Mouse (Mus musculus) CD8-positive naive resting alpha-beta T cell, adult 2 months (primary cell): ENCODE results near the gene Kcnj15.

Experiments used
- DNase-seq, 2 experiments: peaks; one replicate each; pipeline ENCODE4 v3.0.0; 2022; ENCODE audit warnings: low read depth in 2 of 2, low spot score in 2 of 2

Gene Kcnj15

DNA sequence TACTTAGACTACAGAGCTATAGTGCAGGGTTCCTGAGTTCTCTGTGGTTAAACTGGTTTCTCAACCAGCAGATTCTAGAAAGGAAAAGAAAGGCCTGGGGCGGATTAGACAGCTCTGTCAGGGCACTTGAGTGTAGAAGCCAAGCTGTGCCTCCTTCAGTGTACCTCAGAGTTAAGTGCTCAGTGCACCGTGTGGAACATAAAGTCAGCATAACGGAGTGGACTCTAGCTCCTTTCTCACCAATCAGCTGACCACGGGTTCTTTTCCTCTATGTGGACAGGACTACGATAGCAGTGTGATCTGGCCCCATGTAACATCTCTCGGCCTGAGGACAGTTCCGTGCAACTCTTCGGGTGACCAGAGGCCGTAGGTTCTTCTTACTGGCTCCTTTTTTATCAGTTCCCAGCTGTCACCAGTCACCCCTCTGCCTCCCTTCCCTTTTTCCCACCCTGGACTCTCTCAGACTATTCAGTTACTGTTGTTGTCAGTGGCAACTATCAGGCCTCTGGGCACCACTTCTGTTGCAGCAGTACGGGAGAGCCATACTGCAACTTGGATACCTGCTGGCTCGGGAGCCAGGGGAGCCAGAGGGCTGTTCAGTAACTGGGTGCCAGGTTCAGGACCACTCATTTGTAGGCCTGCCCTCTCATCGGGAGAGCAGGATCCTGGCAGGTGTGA lies 12.6 kb upstream of the Kcnj15 start:
- DNase-seq = no peak

- no peak for DNase-seq
These were observed 11.9 kb upstream of the Kcnj15 start for GRCm38 (mm10) chr16:95245499-95245898.

DNA sequence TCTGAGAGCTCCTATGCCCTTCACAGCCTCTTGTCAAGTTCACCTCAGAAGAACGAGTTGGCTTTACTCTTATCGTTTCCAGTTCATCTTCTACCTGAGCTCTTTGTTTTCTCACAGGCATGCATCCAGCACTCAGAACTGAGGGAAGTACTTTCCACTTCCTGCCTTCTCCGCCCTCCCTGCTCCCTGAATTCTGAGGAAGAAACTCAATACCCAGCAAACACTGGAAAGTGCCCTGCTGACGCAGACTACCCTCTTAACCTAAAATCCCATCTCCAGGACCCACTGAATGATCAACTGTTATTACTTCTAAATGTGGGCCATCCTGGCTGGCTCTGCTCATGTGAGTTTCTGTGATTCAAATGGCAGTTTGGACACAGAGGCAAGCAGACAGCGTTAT lies 8.7 kb upstream of the Kcnj15 start:
- no peak for DNase-seq

DNA sequence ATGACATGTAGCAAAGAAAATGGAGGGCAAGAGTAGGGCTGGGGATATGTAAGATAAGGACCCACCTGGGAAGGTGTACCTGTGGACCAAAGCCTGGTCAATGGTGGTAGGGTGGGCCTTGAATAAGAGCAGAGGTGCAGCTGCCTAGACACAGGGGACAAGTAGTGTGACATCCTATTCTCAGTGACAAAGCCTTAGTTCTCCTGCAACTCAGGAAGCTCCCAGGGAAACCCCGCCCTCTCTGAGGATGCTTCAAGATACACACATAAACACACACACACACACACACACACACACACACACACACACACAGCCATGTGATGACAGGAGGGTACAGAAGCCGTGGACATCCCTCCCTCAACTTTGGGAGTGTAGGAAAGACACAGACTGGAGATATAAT lies 710 bp upstream of the Kcnj15 start:
- DNase-seq = no peak

GRCm38 (mm10) chr16:95258100-95258499 lies 742 bp downstream of the Kcnj15 start:
- no peak for DNase-seq

DNA sequence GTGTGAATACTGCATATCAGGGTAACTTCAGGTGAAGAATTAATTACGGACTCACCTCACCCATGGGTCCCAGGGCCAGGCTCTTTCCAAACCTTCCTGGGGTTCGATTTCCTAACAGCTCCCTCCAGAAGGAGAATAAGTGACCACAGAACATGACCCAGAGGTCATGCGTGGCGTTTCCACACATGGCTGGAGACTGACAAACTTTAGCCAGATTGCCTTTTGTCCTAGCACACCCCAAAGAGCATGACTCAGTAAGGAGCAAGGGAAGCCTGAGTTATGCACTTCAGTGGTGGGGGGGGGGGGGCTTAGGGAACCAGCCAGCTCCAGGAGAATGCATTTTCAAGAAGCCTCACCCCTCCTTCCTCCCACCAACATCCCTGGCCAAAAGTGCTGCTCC lies 2.1 kb downstream of the Kcnj15 start:
- DNase-seq = no peak

DNA sequence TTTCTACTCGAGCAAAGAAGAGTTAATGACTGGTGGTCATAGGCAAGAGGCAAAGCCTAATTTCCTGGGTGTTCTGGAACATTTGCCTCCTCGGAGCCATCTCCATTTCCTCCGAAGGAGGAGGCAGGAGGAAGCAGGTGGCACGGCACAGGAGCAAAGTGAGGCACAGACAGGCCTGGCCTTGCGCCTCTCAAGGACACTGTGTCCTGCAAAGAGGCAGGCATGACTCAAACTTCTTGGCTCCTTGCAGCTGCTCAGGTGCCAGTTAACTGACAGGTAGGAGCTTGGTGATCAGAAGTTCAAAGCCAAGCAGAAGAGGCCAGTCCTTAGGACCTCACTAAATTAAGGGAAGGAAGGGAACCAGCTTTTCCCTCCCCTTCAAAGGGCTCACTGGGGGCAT lies 3.3 kb downstream of the Kcnj15 start:
- DNase-seq = no peak

- no peak for DNase-seq
These were observed 4.4 kb downstream of the Kcnj15 start for GRCm38 (mm10) chr16:95261807-95262206.

- DNase-seq = peak; percentile 65 to 68
These were observed 5.5 kb downstream of the Kcnj15 start for GRCm38 (mm10) chr16:95262706-95263363.

DNA sequence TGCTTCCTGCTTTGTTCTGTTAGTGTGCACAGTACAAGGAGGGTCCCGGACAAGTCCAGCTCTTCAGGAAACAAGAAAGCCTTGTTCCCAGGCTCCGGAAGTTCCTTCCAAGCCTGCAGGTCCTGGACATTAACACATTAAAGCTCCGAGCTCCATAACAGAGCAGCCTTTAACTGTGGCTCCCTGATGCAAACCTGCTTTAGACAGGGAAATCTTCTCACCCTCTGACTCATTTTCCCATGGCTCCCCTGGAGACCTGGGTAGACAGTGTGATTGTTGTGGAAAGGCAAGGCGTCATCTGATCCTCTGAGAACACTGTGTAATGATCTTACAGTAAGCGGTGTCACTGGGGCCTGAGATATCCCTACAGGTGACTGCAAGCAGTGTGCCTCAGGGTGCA lies 7.0 kb downstream of the Kcnj15 start:
- DNase-seq = no peak

DNA sequence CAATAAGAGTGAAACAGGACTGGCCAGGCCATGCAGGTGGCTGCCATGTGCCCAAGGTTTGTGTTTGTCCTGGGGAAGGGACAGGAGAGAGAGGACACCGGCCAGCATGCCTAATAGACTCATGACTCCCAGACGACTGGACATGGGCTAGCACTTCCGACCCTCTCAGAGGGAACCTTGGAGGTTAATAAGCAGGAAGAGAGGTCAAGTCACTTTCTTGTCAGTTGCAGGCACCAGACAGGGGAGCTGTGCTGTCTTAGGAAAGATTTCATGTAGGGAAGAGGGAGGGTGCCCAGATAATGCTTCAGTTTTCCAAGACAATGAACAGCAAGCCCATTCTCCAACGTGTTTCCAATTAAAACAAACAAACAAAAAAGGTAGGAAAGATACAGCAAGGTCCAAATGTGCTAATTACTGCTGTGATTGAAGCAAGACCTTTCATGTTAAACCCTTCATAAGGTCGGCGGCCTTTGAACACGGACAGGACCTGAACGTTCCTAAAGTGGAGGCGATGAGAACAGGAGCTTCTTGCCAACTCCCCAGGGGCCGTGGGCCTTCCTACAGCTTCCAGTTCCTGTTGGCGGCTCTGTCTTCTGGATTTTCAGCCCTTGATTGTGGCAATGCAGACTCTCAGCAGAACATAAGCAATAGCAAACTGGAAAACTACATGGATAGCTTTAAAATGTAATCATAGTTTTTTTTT lies 10.3 kb downstream of the Kcnj15 start:
- DNase-seq = no peak

- DNase-seq = no peak
These were observed 12.3 kb downstream of the Kcnj15 start for GRCm38 (mm10) chr16:95269610-95270009.

DNA sequence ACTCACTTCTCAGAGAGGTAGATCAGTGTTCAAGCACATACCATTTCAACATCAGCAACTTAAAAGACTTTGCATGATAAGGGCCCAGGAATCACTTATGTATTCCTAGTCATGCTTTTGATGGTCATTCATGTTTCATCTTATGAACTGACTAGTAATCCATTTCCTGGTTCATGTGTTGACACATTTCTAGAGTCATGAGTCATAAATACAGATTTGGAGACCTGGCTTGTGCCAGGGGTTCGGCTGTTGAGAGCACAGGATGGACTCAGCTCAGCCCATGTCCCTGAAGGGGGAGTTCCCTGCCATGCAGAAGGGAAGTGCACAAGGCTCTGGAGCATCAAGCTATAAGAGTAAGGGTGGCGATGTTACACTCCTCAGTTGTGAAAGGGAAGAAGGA lies 15.7 kb downstream of the Kcnj15 start:
- no peak for DNase-seq

DNA sequence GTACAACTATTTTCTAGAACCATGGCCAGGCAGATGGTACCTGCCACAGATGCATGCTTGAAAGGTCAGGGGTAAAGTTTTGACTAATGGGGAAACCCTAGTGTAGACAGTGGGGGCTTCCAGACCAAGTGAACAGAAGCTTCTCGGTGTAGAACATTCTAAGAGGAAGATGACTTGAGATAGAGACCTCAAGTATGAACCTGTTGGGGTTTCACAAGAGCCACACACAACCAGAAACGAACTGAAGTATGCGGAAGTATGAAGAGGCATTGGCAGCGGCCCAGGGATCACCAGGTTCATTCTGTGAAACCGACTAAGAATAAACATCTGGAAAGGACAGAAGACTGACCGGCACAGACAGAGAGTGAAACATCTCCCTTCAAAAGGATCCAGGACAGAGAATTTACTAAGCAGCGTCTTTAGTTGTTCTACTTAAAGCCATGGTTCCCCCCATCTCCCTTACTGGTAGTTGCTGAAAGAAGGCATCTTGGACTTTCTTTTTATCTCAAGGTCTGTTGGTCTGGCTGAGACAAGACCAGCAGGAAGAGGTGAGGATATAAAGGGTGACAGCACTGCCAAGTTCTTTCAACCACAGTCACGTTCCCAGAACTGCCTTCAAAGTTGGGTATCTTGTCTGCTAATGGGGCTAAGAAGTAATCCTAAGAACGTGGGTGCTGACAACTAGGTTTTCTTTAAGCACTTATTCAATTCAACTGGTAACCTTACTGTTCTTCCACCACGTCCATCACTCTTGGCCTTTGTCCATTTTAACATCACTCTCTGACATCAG lies 18.6 kb downstream of the Kcnj15 start:
- no peak for DNase-seq

DNA sequence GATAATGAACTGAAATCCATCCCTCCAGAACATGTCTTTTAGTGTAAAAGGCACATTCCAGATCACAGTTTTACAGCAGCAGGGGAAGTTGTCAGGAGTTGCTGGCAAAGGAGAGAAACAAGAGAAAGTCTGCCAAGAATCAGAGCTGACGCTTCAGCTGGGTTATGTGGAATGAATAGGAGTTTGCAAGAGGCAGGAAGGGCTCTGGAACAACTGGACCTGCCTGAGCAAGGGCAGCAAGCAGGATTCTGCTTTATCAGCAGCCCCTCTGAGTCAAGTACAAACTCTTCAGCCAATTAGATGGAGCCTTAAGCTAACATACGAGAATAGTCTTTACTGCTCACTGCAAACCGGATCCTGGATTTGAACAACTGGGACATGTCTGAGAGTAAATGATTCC lies 21.7 kb downstream of the Kcnj15 start:
- no peak for DNase-seq

DNA sequence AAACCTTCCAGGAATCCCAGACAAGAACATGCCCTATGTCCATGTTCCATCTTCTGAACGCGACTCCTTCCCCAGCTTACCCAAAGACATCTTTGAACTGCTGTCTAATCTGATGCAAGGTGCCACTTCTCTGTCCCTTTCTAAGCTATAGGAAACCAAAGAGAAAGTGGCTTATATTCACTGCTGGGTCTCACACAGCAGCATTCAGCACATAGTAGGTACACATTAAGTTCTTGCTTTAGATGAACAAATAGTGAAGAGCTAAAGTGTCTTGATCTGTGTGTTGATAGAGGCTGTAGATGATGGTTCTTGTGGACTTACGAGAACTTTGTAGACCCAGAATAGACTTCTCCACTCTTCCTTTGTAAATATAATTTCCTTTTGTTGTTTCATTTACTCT lies 23.0 kb downstream of the Kcnj15 start:
- DNase-seq = no peak

- no peak for DNase-seq
These were observed 26.0 kb downstream of the Kcnj15 start for GRCm38 (mm10) chr16:95283369-95283768.

GRCm38 (mm10) chr16:95284085-95284727 lies 26.8 kb downstream of the Kcnj15 start:
- DNase-seq = peak; percentile 40 to 63

- DNase-seq = no peak
These were observed 27.7 kb downstream of the Kcnj15 start for GRCm38 (mm10) chr16:95285043-95285442.

- no peak for DNase-seq
These were observed 28.4 kb downstream of the Kcnj15 start for GRCm38 (mm10) chr16:95285767-95286166.

DNA sequence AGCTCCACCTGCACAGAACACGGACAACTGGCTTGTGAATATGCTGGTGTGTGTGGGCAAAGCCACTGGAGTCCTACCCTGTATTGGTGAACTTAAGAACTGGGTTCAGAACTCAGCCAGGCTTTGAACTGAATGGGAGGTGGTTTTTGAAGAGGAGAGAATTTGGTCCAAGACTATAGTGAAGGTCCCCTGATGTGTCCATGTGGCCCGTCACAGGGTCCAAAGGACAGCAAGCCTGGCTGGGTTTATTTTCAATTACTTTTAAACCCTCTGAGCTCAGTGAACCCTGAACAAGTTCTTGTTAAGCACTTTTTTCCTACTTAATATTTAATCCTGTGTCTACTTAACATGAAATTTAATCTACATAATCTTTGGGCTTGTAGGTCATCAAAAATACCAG lies 30.3 kb downstream of the Kcnj15 start:
- DNase-seq = no peak
